Mouse (Mus musculus) layer of hippocampus, adult 2 months (tissue): ENCODE results near the gene Tmc5. TPM values are rescaled to one million over a fixed set of nuclear protein-coding genes. Genes with fewer than 3 reads are reported as not detected.

ENCODE experiments used
- DNase-seq, 2 experiments: peaks; one replicate each; pipeline ENCODE4 v3.0.0; 2022; ENCODE audit warnings: low spot score in 2 of 2
- H3K27ac ChIP-seq: fragments of 200-600 bp; 2 replicates; pipeline ENCODE4 v1.8.1; 2022
- H3K4me3 ChIP-seq: fragments of 200-600 bp; 2 replicates; pipeline ENCODE4 v1.8.1; 2022; ENCODE audit warnings: mild to moderate bottlenecking
- CTCF ChIP-seq: fragments of 200-600 bp; conservative IDR thresholded peaks from 2 replicates; pipeline ENCODE4 v1.8.1; 2022; ENCODE audit warnings: antibody characterized with exemption, mild to moderate bottlenecking, moderate library complexity
- total RNA-seq, 2 experiments: library from RNA; stranded (reverse); gene quantifications; 2 replicates each; pipeline ENCODE4 v1.2.3; 2021

Gene Tmc5
- total RNA-seq, 2 experiments from 2014 or later, result 0.32 to 0.69 TPM

GRCm38 (mm10) chr7:118670142-118670541 is 73.0 kb downstream of the Tmc5 start:
- DNase-seq, result no peak
- Histone ChIP-seq H3K4me3 (no peak overlapping the region), H3K27ac (no peak overlapping the region)
- TF ChIP-seq CTCF, result no peak

GRCm38 (mm10) chr7:118676826-118677225 is 79.7 kb downstream of the Tmc5 start:
- Histone ChIP-seq H3K27ac (peak overlapping the region; percentile 78), H3K4me3 (no peak overlapping the region)
- no peak for DNase-seq
- no peak for TF ChIP-seq CTCF

- H3K4me3 ChIP-seq, result no peak overlapping the region
- TF ChIP-seq CTCF, result peak; percentile 95
- peak overlapping the region; percentile 79 for H3K27ac ChIP-seq
- peak; percentile 84 to 91 for DNase-seq
Observed at GRCm38 (mm10) chr7:118688199-118688598, 91.1 kb downstream of the Tmc5 start.

GRCm38 (mm10) chr7:118689088-118689487 is 92.0 kb downstream of the Tmc5 start:
- peak in 1 of 2 experiments; percentile 32 for DNase-seq
- peak overlapping the region; percentile 79 for H3K27ac ChIP-seq

GRCm38 (mm10) chr7:118691287-118691686 is 94.2 kb downstream of the Tmc5 start:
- TF ChIP-seq CTCF, result no peak
- no peak for DNase-seq
- peak overlapping the region; percentile 79; the same call in 1 of the 2 replicates for H3K27ac ChIP-seq

More at GRCm38 (mm10) chr7:118689088-118689487, 92.0 kb downstream of the Tmc5 start:
- no peak overlapping the region; the same call in 1 of the 2 replicates for H3K4me3 ChIP-seq
- TF ChIP-seq CTCF, result no peak

GRCm38 (mm10) chr7:118696146-118696545 is 99.0 kb downstream of the Tmc5 start:
- TF ChIP-seq CTCF, result no peak
- DNase-seq, result no peak
- Histone ChIP-seq H3K4me3 (no peak overlapping the region), H3K27ac (no peak overlapping the region)

More at GRCm38 (mm10) chr7:118691287-118691686, 94.2 kb downstream of the Tmc5 start:
- H3K4me3 ChIP-seq, result no peak overlapping the region

- Histone ChIP-seq H3K27ac (no peak overlapping the region), H3K4me3 (no peak overlapping the region)
- no peak for TF ChIP-seq CTCF
- no peak for DNase-seq
Observed at GRCm38 (mm10) chr7:118697168-118697567, 100.1 kb downstream of the Tmc5 start.

GRCm38 (mm10) chr7:118698882-118699281 is 101.8 kb downstream of the Tmc5 start:
- no peak for DNase-seq
- H3K27ac ChIP-seq, result no peak overlapping the region
- no peak overlapping the region for H3K4me3 ChIP-seq
- TF ChIP-seq CTCF, result no peak

- TF ChIP-seq CTCF, result no peak
- Histone ChIP-seq H3K27ac (peak overlapping the region; percentile 32; the same call in 1 of the 2 replicates), H3K4me3 (peak overlapping the region; percentile 91; the same call in 1 of the 2 replicates)
- no peak for DNase-seq
Observed at GRCm38 (mm10) chr7:118703144-118703561, 106.1 kb downstream of the Tmc5 start.

GRCm38 (mm10) chr7:118704001-118704850 is 107.1 kb downstream of the Tmc5 start:
- H3K27ac ChIP-seq, result peak overlapping the region; percentile 32; the same call in 1 of the 2 replicates
- TF ChIP-seq CTCF, result no peak
- peak overlapping the region; percentile 91 for H3K4me3 ChIP-seq
- DNase-seq, result no peak

- Histone ChIP-seq H3K27ac (peak within 1 kb of the TSS; percentile 97), H3K4me3 (peak within 1 kb of the TSS; percentile 91)
- DNase-seq, result peak; percentile 92 to 93
- TF ChIP-seq CTCF, result peak; percentile 34; the same call in 1 of the 2 replicates
Observed at GRCm38 (mm10) chr7:118705101-118705961, 108.2 kb downstream of the Tmc5 start, which contains the start of gene Gde1. Gene Gde1, minus strand, starts transcription at chr7:118705778.

- DNase-seq, result no peak
- TF ChIP-seq CTCF, result no peak
- Histone ChIP-seq H3K27ac (peak overlapping the region; percentile 97), H3K4me3 (peak overlapping the region; percentile 91)
Observed at GRCm38 (mm10) chr7:118706051-118706450, 109.0 kb downstream of the Tmc5 start.

GRCm38 (mm10) chr7:118706488-118706887 is 109.4 kb downstream of the Tmc5 start:
- DNase-seq, result no peak
- TF ChIP-seq CTCF, result no peak
- Histone ChIP-seq H3K27ac (peak overlapping the region; percentile 97; the same call in 1 of the 2 replicates), H3K4me3 (no peak overlapping the region)
